Mouse (Mus musculus) neural tube, embryonic 10.5 days (tissue): ENCODE measurements around the gene Apol7b.
"Not testable (repeated sequence)": the region's sequence is repeated elsewhere in the genome, so short reads cannot be mapped to it uniquely, and the experiment has no call there.

ENCODE experiments used
- DNase-seq: peaks from one replicate; pipeline ENCODE4 v3.0.0-alpha.2; 2017; ENCODE audit warnings: low spot score; ENCODE audit errors: extremely low spot score

Apol7b gene

GRCm38 (mm10) chr15:77447392-77447791 is at the start of gene Apol7b:
Apol7b (minus strand) TSS chr15:77447492.
- not testable (repeated sequence) for DNase-seq

DNA sequence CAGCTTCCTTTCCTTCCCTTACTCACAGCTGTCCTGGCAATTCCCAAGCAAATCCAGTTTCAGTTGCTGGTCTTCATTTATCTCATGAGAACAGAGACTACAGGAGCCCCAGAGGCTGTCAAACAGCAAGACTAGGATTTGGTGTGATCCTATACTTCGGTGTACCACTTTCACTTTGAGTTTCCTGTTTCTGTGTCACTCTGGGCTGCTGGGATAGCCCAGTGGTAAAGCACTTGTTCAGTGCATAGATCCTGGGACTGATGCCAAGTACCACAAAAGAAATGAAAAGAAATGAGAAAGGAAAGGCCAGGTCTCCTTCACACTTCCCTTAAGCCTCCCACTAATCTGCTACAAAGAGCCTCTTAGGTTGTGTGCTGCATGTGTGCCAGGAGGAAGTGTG is 47.4 kb upstream of the Apol7b start:
- DNase-seq, result not testable (repeated sequence)

- DNase-seq, result not testable (repeated sequence)
These were observed 45.9 kb upstream of the Apol7b start for GRCm38 (mm10) chr15:77493181-77493580.

- no peak for DNase-seq
These were observed 35.0 kb upstream of the Apol7b start for GRCm38 (mm10) chr15:77482140-77482794.

- not testable (repeated sequence) for DNase-seq
These were observed 29.4 kb upstream of the Apol7b start, which contains the start of gene Apol10a for GRCm38 (mm10) chr15:77476693-77477092. Apol10a (plus strand) TSS chr15:77477047.

- DNase-seq, result not testable (repeated sequence)
These were observed 27.6 kb upstream of the Apol7b start for GRCm38 (mm10) chr15:77474699-77475390.

- DNase-seq, result peak; percentile 19
These were observed 2.6 kb upstream of the Apol7b start for GRCm38 (mm10) chr15:77449927-77450326.

- DNase-seq, result not testable (repeated sequence)
These were observed 1.6 kb downstream of the Apol7b start for GRCm38 (mm10) chr15:77445668-77446067.

GRCm38 (mm10) chr15:77444746-77445145 is 2.5 kb downstream of the Apol7b start:
- not testable (repeated sequence) for DNase-seq

DNA sequence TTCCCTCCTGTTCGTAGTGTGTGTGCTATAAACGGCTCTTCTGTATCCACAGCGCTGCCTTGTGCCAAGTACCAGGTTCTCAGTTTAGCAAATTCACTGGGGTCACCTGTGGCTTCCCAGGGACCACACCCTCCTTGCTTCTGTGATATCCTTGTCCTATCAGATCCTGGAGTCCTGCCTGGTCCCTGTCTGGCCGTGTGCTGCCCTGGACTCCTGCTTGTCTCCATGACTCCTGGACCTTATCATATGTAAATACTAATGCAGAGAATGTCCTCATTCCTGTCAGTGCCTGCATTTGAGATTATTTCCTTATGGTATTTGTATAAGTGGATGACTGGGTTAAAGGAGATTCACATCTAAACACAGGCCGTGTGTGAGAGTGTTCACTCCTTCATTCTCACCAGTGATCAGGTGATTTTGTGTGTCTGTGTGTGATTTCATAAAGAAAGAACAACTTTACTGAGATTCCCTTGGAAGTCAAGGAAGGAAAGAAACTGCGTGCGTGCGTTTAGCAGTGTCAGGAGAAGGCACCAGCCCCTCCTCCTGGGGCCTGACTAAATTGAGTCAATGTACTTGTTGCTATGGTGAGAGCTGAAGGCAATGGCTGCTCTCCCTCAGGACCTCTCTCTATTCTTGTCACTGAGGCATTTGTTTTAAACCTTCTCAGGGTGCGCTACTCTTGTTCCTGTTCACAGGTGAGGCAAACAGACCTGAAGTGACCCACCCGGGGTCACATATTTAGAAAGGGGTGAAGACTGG is 18.4 kb downstream of the Apol7b start:
- DNase-seq, result not testable (repeated sequence)

- DNase-seq, result not testable (repeated sequence)
These were observed 24.4 kb downstream of the Apol7b start for GRCm38 (mm10) chr15:77422925-77423324.

- not testable (repeated sequence) for DNase-seq
These were observed 27.6 kb downstream of the Apol7b start for GRCm38 (mm10) chr15:77419657-77420056.

GRCm38 (mm10) chr15:77416655-77417333 is 30.5 kb downstream of the Apol7b start:
- not testable (repeated sequence) for DNase-seq

DNA sequence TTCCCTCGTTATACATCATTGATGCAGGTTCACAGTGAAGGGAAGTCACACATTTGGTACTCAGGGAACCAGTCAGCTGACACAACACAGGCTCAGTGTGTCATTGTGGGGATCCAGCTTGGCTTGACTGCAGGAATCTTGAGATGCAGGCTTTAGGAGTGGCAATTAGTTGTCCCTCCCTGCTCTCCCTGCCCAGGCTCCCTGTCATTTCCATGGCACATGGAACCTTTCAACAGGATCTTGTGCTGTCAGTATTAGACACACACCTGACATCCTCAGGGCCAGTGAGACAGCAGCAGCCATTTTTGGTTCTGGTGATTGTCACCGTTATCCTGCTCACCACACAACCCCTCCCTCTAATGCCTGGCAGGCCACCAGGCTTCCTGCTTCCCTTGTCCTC is 31.6 kb downstream of the Apol7b start:
- not testable (repeated sequence) for DNase-seq

DNA sequence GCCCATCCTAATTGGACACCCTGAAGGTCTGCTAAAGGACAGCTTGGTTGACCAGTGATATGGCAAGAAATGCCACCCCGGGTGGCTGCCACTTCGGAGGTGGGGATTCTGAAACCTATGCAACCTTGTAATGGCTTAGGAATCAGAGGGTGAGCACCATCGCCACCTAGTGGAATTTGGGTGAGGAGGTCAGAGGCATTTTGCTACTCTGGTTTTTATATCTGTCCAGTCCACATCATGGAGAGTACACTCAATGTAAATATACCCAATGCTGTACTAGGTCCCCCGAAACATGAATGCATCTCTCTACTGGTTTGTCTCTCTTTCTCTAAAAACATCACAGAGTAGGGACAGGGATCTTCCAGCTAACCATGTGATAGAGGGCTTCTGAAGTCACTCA is 34.6 kb downstream of the Apol7b start:
- DNase-seq, result not testable (repeated sequence)

DNA sequence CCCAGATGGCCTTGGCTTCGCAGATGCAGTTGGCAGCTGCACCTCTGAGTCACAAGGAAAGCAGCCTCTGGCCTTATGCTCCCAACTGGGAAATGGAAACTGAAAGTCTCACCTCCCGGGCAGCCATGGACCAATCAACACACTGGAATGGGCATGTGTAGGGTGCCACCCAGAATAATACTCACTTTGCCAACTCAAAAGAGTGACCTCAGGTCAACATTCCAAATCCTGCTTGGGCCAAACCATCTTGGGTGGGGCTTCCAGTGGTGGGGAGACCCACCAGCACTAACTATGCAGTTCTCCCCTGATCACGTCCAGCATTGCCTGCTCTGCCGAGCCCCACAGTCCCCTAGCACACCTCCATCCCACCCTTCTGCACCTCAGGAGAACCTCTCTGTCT is 36.3 kb downstream of the Apol7b start, which contains the start of gene Apol9a:
Gene Apol9a (minus strand): TSS at position 101 of the 400 bp plus-strand sequence.
- DNase-seq, result not testable (repeated sequence)

GRCm38 (mm10) chr15:77406370-77406769 is 40.9 kb downstream of the Apol7b start:
- not testable (repeated sequence) for DNase-seq

GRCm38 (mm10) chr15:77399027-77399426 is 48.3 kb downstream of the Apol7b start, which contains the start of gene Apol7a:
Apol7a (minus strand) TSS chr15:77399110.
- DNase-seq, result not testable (repeated sequence)

- not testable (repeated sequence) for DNase-seq
These were observed 49.7 kb downstream of the Apol7b start for GRCm38 (mm10) chr15:77397450-77398132.

GRCm38 (mm10) chr15:77393832-77394231 is 53.5 kb downstream of the Apol7b start:
- DNase-seq, result not testable (repeated sequence)
